Mouse (Mus musculus) kidney, adult 2 months (tissue): ENCODE measurements at regions not wholly inside any gene's neighbourhood (a gene's known extent, or its start where the extent isn't known, plus 50 kb on each side); places are given as distances from the start of the nearest gene placed in this dataset.

Experiments used
- CTCF ChIP-seq: fragments of 200-500 bp; conservative IDR thresholded peaks from 2 replicates; pipeline ENCODE4 v1.5.1; 2011; ENCODE audit warnings: low read depth, mild to moderate bottlenecking, control low read depth, low read length, moderate library complexity, mixed read lengths; ENCODE audit not compliant: insufficient read depth, insufficient read length
- POLR2A ChIP-seq: fragments of 200-500 bp; IDR thresholded peaks from one replicate; pipeline ENCODE4 v1.6.1; 2011; ENCODE audit warnings: low read depth, low read length, control low read depth

DNA sequence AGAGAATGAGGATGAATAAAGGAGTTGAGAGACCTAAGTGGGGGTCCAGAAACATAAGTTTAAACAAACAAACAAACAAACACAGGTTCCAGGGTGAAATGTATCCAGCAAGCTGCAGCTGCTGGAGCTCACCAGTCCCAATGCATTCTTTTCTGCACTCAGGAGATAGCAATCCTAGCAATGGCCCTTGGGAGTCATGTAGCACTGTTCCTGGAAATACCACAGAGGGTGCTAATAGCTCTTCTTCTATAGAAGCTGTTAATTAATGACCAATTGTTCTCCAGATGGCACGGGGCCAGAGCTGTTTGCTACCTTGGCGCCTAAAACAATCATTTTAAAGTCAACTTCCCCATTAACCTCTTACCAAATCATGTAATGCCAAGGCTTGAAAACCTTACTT, 622.8 kb upstream of the Nrsn1 start:
- TF ChIP-seq CTCF (no peak), POLR2A (no peak)
